Mouse (Mus musculus) midbrain, embryonic 16.5 days (tissue): Measurements from ENCODE around the gene Gm43951. TPM values are rescaled to one million over a fixed set of nuclear protein-coding genes. Genes with fewer than 3 reads are reported as not detected.

Source experiments
- ATAC-seq: fragments of 200-750 bp; cut with Nextera tagmentation; 2 replicates; pipeline ENCODE4 v1.8.0; 2017; ENCODE audit warnings: moderate TSS enrichment
- H3K27ac ChIP-seq: fragments of 300-500 bp; sonication (generic); 2 replicates; pipeline ENCODE4 v1.5.1; 2014; ENCODE audit warnings: mild to moderate bottlenecking, low read length, mixed read lengths
- H3K27me3 ChIP-seq: fragments of 300-500 bp; sonication (generic); 2 replicates; pipeline ENCODE4 v1.6.1; 2014; ENCODE audit warnings: low read depth, low read length, mixed read lengths; ENCODE audit not compliant: control insufficient read depth, insufficient read depth
- H3K36me3 ChIP-seq: fragments of 300-500 bp; sonication (generic); 2 replicates; pipeline ENCODE4 v1.6.1; 2014; ENCODE audit warnings: mild to moderate bottlenecking, low read length, moderate library complexity, mixed read lengths; ENCODE audit not compliant: control insufficient read depth, insufficient read depth
- H3K4me1 ChIP-seq: fragments of 300-500 bp; sonication (generic); 2 replicates; pipeline ENCODE4 v1.6.1; 2014; ENCODE audit warnings: mild to moderate bottlenecking, low read length, mixed read lengths; ENCODE audit not compliant: control insufficient read depth, insufficient read depth
- H3K4me2 ChIP-seq: fragments of 300-500 bp; sonication (generic); 2 replicates; pipeline ENCODE4 v1.6.1; 2014; ENCODE audit warnings: mild to moderate bottlenecking, low read length, mixed read lengths
- H3K4me3 ChIP-seq: fragments of 300-500 bp; sonication (generic); 2 replicates; pipeline ENCODE4 v1.5.1; 2014; ENCODE audit warnings: low read depth, mild to moderate bottlenecking, low read length, moderate library complexity, mixed read lengths
- H3K9ac ChIP-seq: fragments of 300-500 bp; sonication (generic); 2 replicates; pipeline ENCODE4 v1.6.1; 2014; ENCODE audit warnings: low read depth, low read length, mixed read lengths
- H3K9me3 ChIP-seq: fragments of 300-500 bp; sonication (generic); replicated peaks from 2 replicates; pipeline ENCODE4 v1.6.1; 2014; ENCODE audit warnings: mild to moderate bottlenecking, low read length, mixed read lengths; ENCODE audit not compliant: control insufficient read depth, poor library complexity, severe bottlenecking
- WGBS: fragments of 180-500 bp; shearing (Covaris S2); extraction: QIAGEN DNeasy Blood & Tissue Kit; methylation state at CpG from one replicate; pipeline ENCODE4 v1.1.7; 2014; 5-methylcytosine and 5-hydroxymethylcytosine counted together
- polyA plus RNA-seq: library from polyadenylated mRNA; unstranded; fragments of >200 nt; fragmentation: Nextera tagmentation; extraction: Ambion mirVana; gene quantifications from 2 replicates; pipeline ENCODE4 v1.2.1, GENCODE M21; 2015

Gene Gm43951
- polyA plus RNA-seq, 1 experiment from 2014 or later, result 1.7 TPM

DNA sequence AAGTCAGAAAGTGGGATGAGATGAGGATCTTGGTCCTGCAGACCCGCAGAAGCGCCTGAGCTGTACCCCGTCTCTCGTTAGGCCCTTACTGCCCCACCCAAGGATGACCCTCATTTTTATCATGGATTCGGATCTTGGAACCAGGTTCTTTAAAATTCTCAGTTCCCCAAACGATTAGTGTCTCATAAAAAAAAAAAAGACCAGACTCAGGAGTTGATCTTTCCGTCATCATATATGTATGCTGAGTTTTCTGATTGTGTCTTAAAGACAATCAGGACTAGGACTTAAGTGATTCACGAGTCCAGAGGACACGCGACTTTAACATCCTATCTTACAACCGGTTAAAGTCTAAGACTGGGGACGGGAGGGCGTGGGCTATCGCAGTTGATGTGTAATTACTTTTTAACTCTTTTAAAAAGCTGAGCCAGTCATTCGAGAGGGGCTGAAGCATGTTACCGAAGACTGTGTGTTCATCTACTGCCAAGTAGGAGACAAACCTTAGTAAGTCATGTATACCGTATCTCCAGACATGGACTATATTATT is 1.3 kb upstream of the Gm43951 start:
- Histone ChIP-seq H3K4me3 (peak overlapping the region; percentile 54), H3K27ac (peak overlapping the region; percentile 74), H3K27me3 (no peaks in the 10 kb centered on the region), H3K9ac (peak overlapping the region; percentile 80), H3K9me3 (no peaks in the 10 kb centered on the region), H3K4me1 (peaks cover 25% of the 10 kb centered on the region), H3K36me3 (peaks cover 5% of the 10 kb centered on the region), H3K4me2 (peak overlapping the region; percentile 87)
- 20% methylated on average over 17 of the region's 17 CpGs for WGBS
- ATAC-seq, result no peak

DNA sequence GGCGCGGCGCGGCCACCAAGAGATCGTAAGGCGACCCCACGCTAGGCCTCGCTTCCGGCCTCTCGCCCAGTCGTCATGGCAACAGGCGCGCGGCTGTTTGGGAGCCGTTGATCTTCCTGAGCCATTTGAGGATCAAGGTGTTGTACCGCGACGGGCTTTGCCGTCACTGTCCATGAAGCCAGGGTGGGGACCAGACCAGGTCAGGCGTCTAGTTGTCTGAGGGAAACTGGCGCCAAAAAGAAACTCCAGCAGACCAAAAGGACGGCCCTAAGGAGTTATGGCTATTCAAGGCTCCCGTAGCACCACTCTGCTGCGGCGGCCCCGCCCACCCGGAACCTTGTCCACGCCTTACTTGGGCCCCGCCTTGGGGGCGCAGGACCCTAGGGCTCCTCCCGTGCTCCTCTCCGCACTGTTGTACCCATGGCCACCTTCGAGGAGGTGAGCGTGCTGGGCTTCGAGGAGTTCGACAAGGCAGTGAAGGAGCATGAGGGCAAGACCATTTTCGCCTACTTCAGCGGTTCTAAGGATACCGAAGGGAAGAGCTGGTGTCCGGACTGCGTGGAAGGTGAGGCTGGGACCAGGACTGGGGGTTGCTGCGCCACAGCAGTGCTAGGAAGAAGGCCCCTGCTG is 679 bp upstream of the Gm43951 start, which contains the start of the genes 4933427D14Rik and Txndc17:
TSS of gene 4933427D14Rik (minus strand) at position 256 of the 630 bp plus-strand sequence.
TSS of gene Txndc17 (plus strand) at position 344 of the 630 bp plus-strand sequence.
- peaks cover 5% of the 10 kb centered on the region for H3K36me3 ChIP-seq
- H3K4me3 ChIP-seq, result peak within 1 kb of the TSS; percentile 54
- H3K27ac ChIP-seq, result peak within 1 kb of the TSS; percentile 74
- peak; percentile 90 for ATAC-seq
- under 1% methylated on average over 42 of the region's 42 CpGs for WGBS
- H3K9ac ChIP-seq, result peak within 1 kb of the TSS; percentile 80
- no peaks in the 10 kb centered on the region for H3K27me3 ChIP-seq
- no peaks in the 10 kb centered on the region for H3K9me3 ChIP-seq
- peaks cover 25% of the 10 kb centered on the region for H3K4me1 ChIP-seq
- H3K4me2 ChIP-seq, result peak within 1 kb of the TSS; percentile 87

DNA sequence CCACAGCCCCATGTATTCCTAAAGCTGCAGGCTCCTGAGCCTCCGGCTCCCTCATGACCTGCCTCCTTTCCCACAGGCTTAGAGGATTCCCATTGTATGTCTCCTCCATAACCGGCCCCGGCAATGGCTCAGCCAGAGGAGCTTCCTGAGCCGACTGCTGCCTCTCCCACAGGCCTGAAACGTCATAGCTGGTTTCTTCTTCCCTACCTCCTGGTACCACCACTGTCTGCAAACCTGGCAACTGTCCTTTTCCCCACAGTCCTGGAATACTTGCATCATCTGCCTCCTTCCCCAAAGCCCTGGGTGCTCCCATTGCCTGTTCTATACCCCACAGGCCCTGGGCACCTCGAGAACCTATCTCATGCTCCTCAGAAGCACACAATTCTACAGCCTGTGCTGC is 1.4 kb downstream of the Gm43951 start:
- Histone ChIP-seq H3K27me3 (no peaks in the 10 kb centered on the region), H3K27ac (no peak overlapping the region), H3K9ac (no peak overlapping the region), H3K4me2 (peak overlapping the region; percentile 87), H3K36me3 (peaks cover 6% of the 10 kb centered on the region; the same call in 1 of the 2 replicates), H3K9me3 (no peaks in the 10 kb centered on the region), H3K4me3 (peak overlapping the region; percentile 54), H3K4me1 (peaks cover 25% of the 10 kb centered on the region)
- WGBS, result 79% methylated on average over 6 of the region's 6 CpGs
- ATAC-seq, result no peak

DNA sequence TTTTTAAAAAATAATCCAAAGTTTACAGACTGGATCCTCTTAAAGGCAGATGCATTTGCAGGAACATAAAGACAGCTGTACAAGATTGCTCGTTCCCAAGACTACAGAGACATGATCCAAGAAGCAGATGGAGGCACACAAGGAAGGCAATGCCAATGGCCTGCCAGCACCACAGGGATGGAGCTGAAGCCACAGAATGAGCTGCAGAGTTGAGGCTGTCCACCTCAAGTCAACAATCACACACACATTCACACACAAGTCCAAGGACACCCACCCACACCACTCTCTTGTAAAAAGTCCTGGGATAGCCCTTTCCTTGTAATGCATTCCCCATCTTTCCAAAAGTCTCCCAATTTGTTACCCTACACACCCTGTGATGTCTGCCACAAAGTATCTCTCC is 3.2 kb downstream of the Gm43951 start:
- 52% methylated on average over 1 of the region's 1 CpGs for WGBS

DNA sequence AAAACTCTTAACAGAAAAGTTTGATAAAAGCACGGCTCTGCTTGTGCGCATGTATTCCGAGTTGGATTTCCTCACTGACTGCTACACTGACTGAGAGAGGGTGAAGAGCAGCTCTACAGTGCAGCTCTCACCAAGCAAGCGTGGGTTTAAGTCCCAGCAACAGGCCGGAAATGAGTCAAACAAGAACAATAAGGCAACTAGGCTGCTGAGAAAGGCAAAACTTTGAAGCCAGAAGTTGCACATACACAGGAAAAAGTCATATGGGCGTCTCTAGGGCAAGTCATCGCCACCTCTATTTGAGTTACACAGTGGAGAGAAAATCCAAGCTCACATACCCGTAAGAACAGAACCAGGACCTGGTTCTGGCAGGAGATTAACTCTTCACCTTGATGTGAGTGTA is 10.1 kb downstream of the Gm43951 start:
- 90% methylated on average over 8 of the region's 8 CpGs for WGBS
- Histone ChIP-seq H3K36me3 (peaks cover 22% of the 10 kb centered on the region), H3K27ac (no peak overlapping the region), H3K9ac (no peak overlapping the region), H3K9me3 (no peaks in the 10 kb centered on the region), H3K4me2 (no peak overlapping the region), H3K4me1 (no peaks in the 10 kb centered on the region), H3K4me3 (no peak overlapping the region), H3K27me3 (no peaks in the 10 kb centered on the region)
- ATAC-seq, result no peak

More for the DNA sequence above, 3.2 kb downstream of the Gm43951 start:
- peaks cover 25% of the 10 kb centered on the region for H3K4me1 ChIP-seq
- no peaks in the 10 kb centered on the region for H3K27me3 ChIP-seq
- H3K27ac ChIP-seq, result no peak overlapping the region
- no peaks in the 10 kb centered on the region for H3K9me3 ChIP-seq
- peaks cover 12% of the 10 kb centered on the region; the same call in 1 of the 2 replicates for H3K36me3 ChIP-seq
- no peak overlapping the region for H3K4me2 ChIP-seq
- no peak for ATAC-seq
- no peak overlapping the region for H3K4me3 ChIP-seq
- no peak overlapping the region for H3K9ac ChIP-seq

DNA sequence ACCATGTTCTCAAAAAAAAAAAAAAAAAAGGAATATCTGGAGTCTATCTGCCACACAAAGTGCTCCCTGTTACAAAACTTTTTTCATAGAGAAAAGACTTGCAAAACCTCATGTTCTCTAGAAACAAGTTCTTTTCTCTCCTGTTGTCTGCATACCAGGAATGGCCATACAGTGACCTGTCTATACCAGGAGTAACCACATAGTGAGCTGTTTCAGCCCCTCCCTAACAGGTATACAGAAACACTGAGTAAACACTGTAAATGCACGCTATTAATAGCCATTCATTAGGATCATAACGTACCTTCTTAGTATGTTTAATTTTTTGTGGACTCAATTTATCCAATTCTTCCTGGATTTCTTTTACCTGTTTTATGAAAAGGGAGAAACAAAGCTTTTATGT is 12.4 kb downstream of the Gm43951 start:
- peaks cover 27% of the 10 kb centered on the region for H3K36me3 ChIP-seq

DNA sequence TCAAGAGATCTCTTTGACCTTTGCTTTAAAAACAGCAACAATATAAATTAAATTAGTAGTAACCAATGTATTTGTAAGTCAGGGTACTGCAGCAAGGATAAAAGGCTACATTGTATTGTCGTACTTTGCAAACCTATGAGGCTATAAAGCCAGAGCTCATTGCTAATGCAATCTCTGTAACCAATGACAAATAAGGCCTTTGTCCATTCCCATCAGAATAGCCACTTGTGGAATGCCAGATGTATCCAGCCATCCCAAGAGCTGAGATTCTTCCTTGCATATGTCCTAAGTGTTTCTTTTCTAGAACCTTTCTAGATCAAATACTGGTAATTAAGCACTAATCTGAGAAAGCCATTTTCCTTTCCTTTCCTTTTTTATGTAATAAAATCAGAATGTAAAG is 15.8 kb downstream of the Gm43951 start:
- Histone ChIP-seq H3K4me3 (no peak overlapping the region), H3K4me2 (no peak overlapping the region), H3K4me1 (no peaks in the 10 kb centered on the region), H3K27ac (no peak overlapping the region), H3K36me3 (peaks cover 26% of the 10 kb centered on the region), H3K27me3 (no peaks in the 10 kb centered on the region), H3K9me3 (no peaks in the 10 kb centered on the region), H3K9ac (no peak overlapping the region)
- no peak for ATAC-seq
- 58% methylated on average over 1 of the region's 1 CpGs for WGBS

More for the DNA sequence above, 12.4 kb downstream of the Gm43951 start:
- Histone ChIP-seq H3K4me2 (no peak overlapping the region), H3K4me1 (no peaks in the 10 kb centered on the region), H3K9me3 (no peaks in the 10 kb centered on the region), H3K27me3 (no peaks in the 10 kb centered on the region), H3K9ac (no peak overlapping the region), H3K4me3 (no peak overlapping the region), H3K27ac (no peak overlapping the region)
- WGBS, result 92% methylated on average over 2 of the region's 2 CpGs
- ATAC-seq, result no peak

DNA sequence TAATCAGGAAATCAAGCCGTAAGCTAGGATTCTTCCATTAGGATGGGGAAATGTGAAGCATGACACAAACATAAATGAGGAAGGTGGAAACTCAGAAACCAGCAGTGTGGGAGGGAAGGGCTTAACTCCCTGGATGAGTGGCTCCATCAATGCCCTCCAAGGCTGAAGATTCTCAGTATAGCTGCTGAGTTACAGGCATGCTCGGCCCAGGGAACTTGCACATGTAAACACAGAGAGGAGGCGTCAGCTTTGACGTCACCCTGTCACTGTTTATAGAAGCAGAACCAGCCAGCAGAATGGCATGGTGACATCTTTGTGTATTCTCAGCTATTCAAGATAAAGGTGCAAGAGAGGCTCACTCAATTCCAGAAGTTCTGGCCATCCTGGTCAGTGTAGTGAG is 22.4 kb downstream of the Gm43951 start:
- Histone ChIP-seq H3K4me3 (no peak overlapping the region), H3K27me3 (no peaks in the 10 kb centered on the region), H3K4me2 (no peak overlapping the region), H3K36me3 (peaks cover 28% of the 10 kb centered on the region), H3K27ac (no peak overlapping the region), H3K4me1 (no peaks in the 10 kb centered on the region), H3K9me3 (no peaks in the 10 kb centered on the region), H3K9ac (no peak overlapping the region)
- no peak for ATAC-seq
- WGBS, result 93% methylated on average over 4 of the region's 4 CpGs

DNA sequence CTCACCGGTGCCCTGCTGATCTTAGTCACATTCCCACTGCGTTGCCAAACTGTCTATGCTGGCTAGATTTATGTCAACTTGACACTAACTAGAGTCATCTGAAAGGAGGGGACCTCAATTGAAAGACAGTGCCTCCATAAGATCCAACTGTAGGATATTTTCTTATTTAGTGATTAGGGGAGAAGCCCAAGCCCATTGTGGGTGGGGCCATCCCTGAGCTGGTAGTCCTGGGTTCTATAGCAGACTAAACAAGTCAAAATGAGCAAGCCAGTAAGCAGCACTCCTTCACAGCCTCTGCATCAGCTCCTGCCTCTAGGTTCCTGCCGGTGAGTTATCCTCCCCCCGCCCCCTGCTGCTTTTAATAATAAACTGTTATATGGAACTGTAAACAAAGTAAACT is 25.5 kb downstream of the Gm43951 start:
- Histone ChIP-seq H3K4me3 (no peak overlapping the region), H3K27me3 (no peaks in the 10 kb centered on the region), H3K4me2 (no peak overlapping the region), H3K36me3 (peaks cover 25% of the 10 kb centered on the region), H3K27ac (no peak overlapping the region), H3K4me1 (no peaks in the 10 kb centered on the region), H3K9me3 (no peaks in the 10 kb centered on the region), H3K9ac (no peak overlapping the region)
- ATAC-seq, result no peak
- 95% methylated on average over 4 of the region's 4 CpGs for WGBS
